Mouse (Mus musculus): Measurements from ENCODE around the gene Macrod2.
A peak's percentile ranks its signal among the peaks of the same experiment; 100 is the strongest.

DNA sequence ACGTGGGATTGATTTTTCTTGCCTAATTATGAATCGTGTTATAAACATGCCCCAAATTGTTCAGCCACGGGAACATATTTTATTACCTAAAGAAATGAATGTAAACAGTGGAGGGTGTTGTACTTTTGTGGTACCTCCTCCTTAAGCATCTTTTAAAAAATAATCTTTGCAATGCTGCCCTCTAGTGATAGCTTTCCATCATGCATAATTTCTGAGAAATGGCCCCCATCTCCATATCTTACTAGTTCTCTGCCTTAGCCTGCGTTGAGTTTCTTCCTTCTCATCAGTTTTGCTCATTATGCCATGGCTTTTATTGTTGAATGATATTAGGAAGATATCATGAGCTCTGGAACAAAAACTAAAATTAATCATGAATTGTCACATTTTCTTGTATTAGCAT lies 32.2 kb downstream of the Macrod2 start:
- TF ChIP-seq POLR2A (IDR thresholded peaks at IDR 0.05; ENCODE audit: extremely low read depth, insufficient read depth, low read length) (no peak), CTCF (IDR thresholded peaks at IDR 0.05; ENCODE audit: low read depth, low read length) (0 out of 2 replicates have a peak, but pooled peaks have one; percentile 19)
